Mouse (Mus musculus): ENCODE results near the gene Neb. TPM values are rescaled to one million over a fixed set of nuclear protein-coding genes. Genes with fewer than 3 reads are reported as not detected.

Gene Neb
- total RNA-seq, 1 experiment from 2014 or later, result 0.30 TPM

DNA sequence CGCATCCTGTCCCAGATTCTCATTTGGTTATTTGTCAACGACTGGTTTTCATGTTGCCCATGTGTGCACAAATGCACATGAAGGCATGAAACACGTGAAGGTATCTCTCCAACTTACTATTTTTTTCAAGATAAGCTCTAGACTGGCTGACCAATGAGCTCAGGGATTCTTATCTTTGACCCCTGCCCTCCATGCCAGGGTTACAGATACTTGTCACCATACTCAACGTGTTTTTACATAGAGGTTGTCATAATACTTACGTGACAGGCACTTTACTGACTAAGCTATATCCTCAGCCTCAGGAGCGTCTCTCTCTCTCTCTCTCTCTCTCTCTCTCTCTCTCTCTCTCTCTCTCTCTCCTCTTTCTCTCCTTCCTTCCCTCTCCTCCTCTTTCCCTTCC lies 8.2 kb upstream of the Neb start:
- no peak for ATAC-seq (replicated peaks in 1 of 2; ENCODE audit: insufficient read depth in 1 of 2, low FRiP score in 2 of 2, low TSS enrichment in 1 of 2, low read depth in 1 of 2, poor library complexity in 2 of 2, severe bottlenecking in 2 of 2)

GRCm38 (mm10) chr2:52386037-52386436 lies 7.8 kb upstream of the Neb start:
- ATAC-seq (replicated peaks in 1 of 2; ENCODE audit: insufficient read depth in 1 of 2, low FRiP score in 2 of 2, low TSS enrichment in 1 of 2, low read depth in 1 of 2, poor library complexity in 2 of 2, severe bottlenecking in 2 of 2), result no peak

DNA sequence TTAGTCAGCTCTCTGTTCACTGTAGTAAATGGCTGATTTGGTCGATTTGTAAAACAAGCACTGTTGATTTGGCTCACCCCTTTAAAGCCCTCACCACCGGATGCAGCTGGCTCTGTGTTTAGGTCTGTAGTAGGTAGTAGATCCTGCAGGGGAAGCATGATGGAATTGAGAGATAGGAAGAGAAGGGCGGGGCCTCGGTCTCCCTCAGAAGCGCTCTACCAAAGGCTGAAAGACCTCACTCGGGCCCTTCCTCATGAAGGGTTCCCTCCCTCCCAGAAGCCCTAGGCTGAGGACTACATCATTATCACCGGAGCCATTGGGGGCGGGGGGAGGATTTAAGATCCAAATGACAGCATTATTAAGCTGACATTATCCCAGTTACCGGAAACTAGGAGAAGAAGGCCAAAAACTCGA lies 581 bp upstream of the Neb start:
- ATAC-seq (replicated peaks in 1 of 2; ENCODE audit: insufficient read depth in 1 of 2, low FRiP score in 2 of 2, low TSS enrichment in 1 of 2, low read depth in 1 of 2, poor library complexity in 2 of 2, severe bottlenecking in 2 of 2), result peak; percentile 96 to 99

- no peak for ATAC-seq (replicated peaks in 1 of 2; ENCODE audit: insufficient read depth in 1 of 2, low FRiP score in 2 of 2, low TSS enrichment in 1 of 2, low read depth in 1 of 2, poor library complexity in 2 of 2, severe bottlenecking in 2 of 2)
Measured at GRCm38 (mm10) chr2:52377706-52378447, 397 bp downstream of the Neb start.

DNA sequence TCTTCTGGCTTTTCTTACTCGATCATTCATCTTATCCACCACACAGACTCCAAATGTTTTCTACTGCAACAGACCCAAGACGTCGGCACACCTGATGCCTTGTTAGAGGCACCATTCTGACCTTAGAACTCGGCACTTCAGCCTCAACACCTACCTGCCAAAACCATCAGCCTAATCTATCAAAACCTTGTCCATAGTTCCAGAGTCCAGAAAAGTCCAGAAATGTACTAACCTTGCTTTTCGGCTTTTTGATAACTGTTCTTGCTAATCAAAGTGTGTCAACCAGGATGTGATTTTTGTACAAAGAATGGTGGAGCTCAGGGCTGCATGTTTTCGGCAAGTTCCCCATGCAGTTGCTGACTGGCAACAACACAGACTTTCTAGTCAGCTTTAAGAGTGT lies 3.6 kb downstream of the Neb start:
- no peak for ATAC-seq (replicated peaks in 1 of 2; ENCODE audit: insufficient read depth in 1 of 2, low FRiP score in 2 of 2, low TSS enrichment in 1 of 2, low read depth in 1 of 2, poor library complexity in 2 of 2, severe bottlenecking in 2 of 2)

GRCm38 (mm10) chr2:52372480-52372879 lies 5.8 kb downstream of the Neb start:
- no peak for ATAC-seq (replicated peaks in 1 of 2; ENCODE audit: insufficient read depth in 1 of 2, low FRiP score in 2 of 2, low TSS enrichment in 1 of 2, low read depth in 1 of 2, poor library complexity in 2 of 2, severe bottlenecking in 2 of 2)

GRCm38 (mm10) chr2:52372080-52372479 lies 6.2 kb downstream of the Neb start:
- ATAC-seq (replicated peaks in 1 of 2; ENCODE audit: insufficient read depth in 1 of 2, low FRiP score in 2 of 2, low TSS enrichment in 1 of 2, low read depth in 1 of 2, poor library complexity in 2 of 2, severe bottlenecking in 2 of 2), result no peak

- peak; percentile 7 to 37; a peak in 3 of 4 replicates for ATAC-seq (replicated peaks in 1 of 2; ENCODE audit: insufficient read depth in 1 of 2, low FRiP score in 2 of 2, low TSS enrichment in 1 of 2, low read depth in 1 of 2, poor library complexity in 2 of 2, severe bottlenecking in 2 of 2)
Measured at GRCm38 (mm10) chr2:52371066-52371465, 7.2 kb downstream of the Neb start.

GRCm38 (mm10) chr2:52369622-52370021 lies 8.7 kb downstream of the Neb start:
- ATAC-seq (replicated peaks in 1 of 2; ENCODE audit: insufficient read depth in 1 of 2, low FRiP score in 2 of 2, low TSS enrichment in 1 of 2, low read depth in 1 of 2, poor library complexity in 2 of 2, severe bottlenecking in 2 of 2), result no peak

GRCm38 (mm10) chr2:52367665-52368064 lies 10.6 kb downstream of the Neb start:
- no peak for ATAC-seq (replicated peaks in 1 of 2; ENCODE audit: insufficient read depth in 1 of 2, low FRiP score in 2 of 2, low TSS enrichment in 1 of 2, low read depth in 1 of 2, poor library complexity in 2 of 2, severe bottlenecking in 2 of 2)

DNA sequence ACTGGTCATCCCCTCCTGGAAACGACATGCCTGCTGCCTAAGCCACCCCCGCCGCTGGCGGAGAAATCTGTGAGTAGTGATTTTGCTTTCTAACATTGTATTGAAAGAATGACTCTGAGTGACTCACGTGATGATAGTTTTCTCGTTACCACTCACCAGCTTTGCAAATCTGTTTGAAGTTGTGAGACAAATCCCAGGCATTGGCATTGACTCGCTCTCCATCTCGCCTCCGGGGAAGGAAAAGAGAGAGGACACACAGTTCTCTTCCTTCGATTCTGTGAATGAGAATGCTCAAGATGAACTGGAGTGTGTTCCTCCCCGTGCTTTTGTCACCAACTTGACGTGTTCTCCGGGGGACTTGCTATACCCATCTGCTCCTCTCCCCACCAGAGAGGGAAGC lies 11.0 kb downstream of the Neb start:
- ATAC-seq (replicated peaks in 1 of 2; ENCODE audit: insufficient read depth in 1 of 2, low FRiP score in 2 of 2, low TSS enrichment in 1 of 2, low read depth in 1 of 2, poor library complexity in 2 of 2, severe bottlenecking in 2 of 2), result no peak

DNA sequence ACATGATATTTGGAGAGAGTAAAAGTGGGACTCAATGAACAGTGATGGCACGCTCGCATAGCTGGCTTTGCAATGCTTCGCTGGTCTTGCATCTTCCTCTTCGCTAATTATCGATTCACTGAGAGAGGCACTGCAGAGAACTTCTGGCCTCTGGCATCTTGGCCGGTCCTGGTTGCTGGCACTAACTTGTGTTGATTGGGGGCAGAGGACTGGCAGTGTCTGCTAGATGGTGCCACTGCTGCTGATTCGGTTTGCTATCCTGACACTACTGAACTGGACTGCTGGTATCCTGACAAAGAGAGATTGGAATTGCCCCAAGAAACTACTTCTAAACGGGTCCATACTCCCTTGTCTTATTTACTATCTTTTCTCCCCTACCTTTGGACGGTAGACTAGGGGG lies 17.2 kb downstream of the Neb start:
- no peak for ATAC-seq (replicated peaks in 1 of 2; ENCODE audit: insufficient read depth in 1 of 2, low FRiP score in 2 of 2, low TSS enrichment in 1 of 2, low read depth in 1 of 2, poor library complexity in 2 of 2, severe bottlenecking in 2 of 2)

- no peak for ATAC-seq (replicated peaks in 1 of 2; ENCODE audit: insufficient read depth in 1 of 2, low FRiP score in 2 of 2, low TSS enrichment in 1 of 2, low read depth in 1 of 2, poor library complexity in 2 of 2, severe bottlenecking in 2 of 2)
Measured at GRCm38 (mm10) chr2:52359722-52360121, 18.6 kb downstream of the Neb start.

DNA sequence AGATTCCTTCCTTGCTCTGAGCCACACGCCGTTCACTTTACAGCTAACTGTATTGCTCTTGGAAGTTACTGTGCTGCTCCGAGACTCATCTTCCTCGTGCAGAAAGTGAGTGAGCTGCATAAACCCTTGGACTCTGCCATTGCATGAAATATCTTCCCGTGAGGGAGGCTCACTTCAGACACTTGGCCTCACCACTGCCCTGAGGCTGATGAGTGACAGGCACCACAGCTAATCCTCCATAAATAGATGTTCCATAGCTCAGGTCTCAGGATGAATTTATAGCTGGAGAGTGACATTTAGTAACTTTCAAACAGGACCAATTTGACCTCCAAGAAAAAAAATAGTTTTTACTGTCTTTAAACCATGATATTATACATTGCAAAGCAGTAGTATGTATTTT lies 20.1 kb downstream of the Neb start:
- ATAC-seq (replicated peaks in 1 of 2; ENCODE audit: insufficient read depth in 1 of 2, low FRiP score in 2 of 2, low TSS enrichment in 1 of 2, low read depth in 1 of 2, poor library complexity in 2 of 2, severe bottlenecking in 2 of 2), result no peak

DNA sequence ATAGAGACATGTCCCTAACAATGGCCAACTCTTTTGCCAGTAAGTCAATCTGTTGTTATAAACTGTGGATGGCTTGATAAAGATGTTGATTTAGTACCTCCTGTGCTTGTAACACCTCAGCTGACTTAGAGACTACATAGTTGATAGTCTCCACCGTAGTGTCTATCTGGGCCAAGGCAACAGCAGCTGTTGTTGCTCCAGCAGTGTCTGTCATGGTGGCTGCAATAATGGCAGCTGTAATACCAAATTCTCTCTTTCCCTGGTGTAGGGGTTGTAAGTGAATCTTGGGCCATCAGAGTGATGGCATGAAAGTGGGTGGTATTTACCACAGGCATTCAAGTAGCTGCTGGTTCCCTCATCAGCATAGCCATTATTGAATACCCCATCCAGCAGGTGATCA lies 27.2 kb downstream of the Neb start:
- no peak for ATAC-seq (replicated peaks in 1 of 2; ENCODE audit: insufficient read depth in 1 of 2, low FRiP score in 2 of 2, low TSS enrichment in 1 of 2, low read depth in 1 of 2, poor library complexity in 2 of 2, severe bottlenecking in 2 of 2)

GRCm38 (mm10) chr2:52340990-52341389 lies 37.3 kb downstream of the Neb start:
- no peak for ATAC-seq (replicated peaks in 1 of 2; ENCODE audit: insufficient read depth in 1 of 2, low FRiP score in 2 of 2, low TSS enrichment in 1 of 2, low read depth in 1 of 2, poor library complexity in 2 of 2, severe bottlenecking in 2 of 2)

GRCm38 (mm10) chr2:52335556-52335955 lies 42.7 kb downstream of the Neb start:
- no peak for ATAC-seq (replicated peaks in 1 of 2; ENCODE audit: insufficient read depth in 1 of 2, low FRiP score in 2 of 2, low TSS enrichment in 1 of 2, low read depth in 1 of 2, poor library complexity in 2 of 2, severe bottlenecking in 2 of 2)

DNA sequence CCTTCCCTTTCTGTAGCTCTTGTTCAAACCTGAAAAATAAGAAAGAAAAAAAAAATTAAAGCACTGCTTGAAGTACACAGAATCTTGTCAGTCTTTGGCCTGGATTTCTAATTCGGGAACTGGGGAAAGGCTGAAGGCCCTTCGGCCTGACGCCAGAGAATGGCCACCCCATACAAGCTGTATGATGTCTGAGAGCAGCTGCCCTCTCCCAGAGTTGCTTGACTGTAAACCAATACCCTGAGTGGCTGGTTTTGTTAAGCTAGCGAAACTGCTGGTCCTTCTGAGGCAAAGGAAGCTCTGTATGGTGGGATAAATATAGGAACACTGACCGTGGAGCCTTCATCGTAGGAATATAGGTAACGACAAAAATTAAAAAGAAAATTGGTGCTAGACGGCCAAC lies 43.2 kb downstream of the Neb start:
- no peak for ATAC-seq (replicated peaks in 1 of 2; ENCODE audit: insufficient read depth in 1 of 2, low FRiP score in 2 of 2, low TSS enrichment in 1 of 2, low read depth in 1 of 2, poor library complexity in 2 of 2, severe bottlenecking in 2 of 2)

DNA sequence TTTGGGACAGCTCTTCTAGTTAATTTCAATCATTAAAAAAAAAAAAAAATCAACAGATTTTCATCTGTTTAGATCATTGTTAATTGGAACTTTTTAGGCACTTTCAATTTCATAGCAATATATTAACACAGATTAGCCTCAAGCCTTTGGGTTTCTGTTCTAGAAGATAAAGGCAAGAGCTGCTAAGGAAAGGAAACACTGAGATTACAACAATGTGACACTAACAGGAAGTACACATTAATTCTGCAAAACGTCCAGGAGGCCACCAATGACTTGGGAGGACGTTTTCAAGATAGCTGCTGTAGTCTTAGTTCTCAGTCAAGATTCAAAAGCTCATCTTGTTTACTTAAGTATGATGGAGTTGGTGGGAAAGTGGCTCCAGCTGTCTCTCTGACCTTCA lies 44.7 kb downstream of the Neb start:
- peak; percentile 45 to 69 for ATAC-seq (replicated peaks in 1 of 2; ENCODE audit: insufficient read depth in 1 of 2, low FRiP score in 2 of 2, low TSS enrichment in 1 of 2, low read depth in 1 of 2, poor library complexity in 2 of 2, severe bottlenecking in 2 of 2)
